Mouse (Mus musculus): Measurements from ENCODE around the gene Phb2.

Gene Phb2

GRCm38 (mm10) chr6:124750405-124750804 lies 38.3 kb downstream of the Phb2 start:
- no peak for DNase-seq

GRCm38 (mm10) chr6:124753861-124754260 lies 41.7 kb downstream of the Phb2 start:
- DNase-seq: no peak

- DNase-seq: no peak
These were observed 43.2 kb downstream of the Phb2 start for GRCm38 (mm10) chr6:124755306-124755705.

- peak; percentile 31 to 43 for DNase-seq
These were observed 43.9 kb downstream of the Phb2 start, which contains the start of the genes Gm45234 and Atn1 for GRCm38 (mm10) chr6:124755831-124756595. Gene Gm45234 (minus strand): TSS chr6:124756021. Gene Atn1 (minus strand): TSS chr6:124756524.

GRCm38 (mm10) chr6:124756652-124757350 lies 44.7 kb downstream of the Phb2 start:
- peak; percentile 39 to 42 for DNase-seq

GRCm38 (mm10) chr6:124757351-124757880 lies 45.3 kb downstream of the Phb2 start:
- no peak for DNase-seq

- DNase-seq: no peak
These were observed 46.0 kb downstream of the Phb2 start for GRCm38 (mm10) chr6:124757909-124758848.

- DNase-seq: no peak
These were observed 46.7 kb downstream of the Phb2 start for GRCm38 (mm10) chr6:124758849-124759232.

GRCm38 (mm10) chr6:124759259-124759658 lies 47.1 kb downstream of the Phb2 start:
- peak; percentile 93 for DNase-seq

- no peak for DNase-seq
These were observed 53.8 kb downstream of the Phb2 start for GRCm38 (mm10) chr6:124765951-124766350.

Measured in B cell, adult 2 months (primary cell).